Mouse (Mus musculus) cortical plate, adult 2 months (tissue): ENCODE measurements around the gene Fam81a. TPM values are rescaled to one million over a fixed set of nuclear protein-coding genes. Genes with fewer than 3 reads are reported as not detected.

Source experiments
- H3K27ac ChIP-seq: fragments of 200-500 bp; 2 replicates; pipeline ENCODE4 v1.5.1; 2012; ENCODE audit warnings: low read length, control low read depth, inconsistent platforms; ENCODE audit not compliant: insufficient read depth
- H3K4me1 ChIP-seq: fragments of 200-500 bp; 2 replicates; pipeline ENCODE4 v1.6.1; 2011; ENCODE audit warnings: low read length; ENCODE audit not compliant: control insufficient read depth, insufficient read depth
- H3K4me3 ChIP-seq: fragments of 200-500 bp; 2 replicates; pipeline ENCODE4 v1.5.1; 2011; ENCODE audit warnings: mild to moderate bottlenecking, low read length, control low read depth; ENCODE audit not compliant: insufficient read depth
- CTCF ChIP-seq: fragments of 200-500 bp; IDR thresholded peaks from 2 replicates; pipeline ENCODE4 v1.5.1; 2011; ENCODE audit warnings: mild to moderate bottlenecking, control low read depth, low read length; ENCODE audit not compliant: insufficient read depth; ENCODE audit errors: extremely low read depth
- POLR2A ChIP-seq: fragments of 200-500 bp; IDR thresholded peaks from 2 replicates; pipeline ENCODE4 v1.6.1; 2011; ENCODE audit warnings: mild to moderate bottlenecking, low read length, control low read depth; ENCODE audit not compliant: insufficient read depth; ENCODE audit errors: extremely low read depth
- polyA plus RNA-seq: library from polyadenylated mRNA; depleted of rRNA; stranded (reverse); fragments of >200 nt; gene quantifications from 2 replicates; pipeline ENCODE4 v1.2.3, GENCODE M21; 2012

Fam81a gene
- polyA plus RNA-seq, 1 experiment = 135 TPM

DNA sequence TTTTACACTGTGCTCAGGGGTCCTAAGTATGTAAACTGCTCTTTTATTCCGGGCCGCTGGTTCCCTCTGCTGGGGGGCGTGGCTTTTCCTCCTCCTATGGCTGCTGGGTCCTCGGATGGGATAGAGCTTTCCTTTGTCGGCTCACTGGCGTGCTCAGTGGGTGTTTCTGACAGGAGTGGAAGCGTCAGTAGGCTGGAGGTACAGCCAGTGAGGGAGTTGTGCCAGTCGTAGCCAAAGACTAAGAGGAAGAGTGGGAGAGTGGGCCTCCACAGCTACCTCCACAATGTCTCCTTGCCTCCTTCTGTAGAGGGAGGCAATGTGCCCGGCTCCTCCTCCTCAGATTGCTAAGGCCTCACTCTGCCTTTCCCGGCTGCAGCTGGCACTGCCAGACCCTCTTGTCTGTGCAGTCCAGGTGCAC, 30.5 kb downstream of the Fam81a start:
- Histone ChIP-seq H3K4me1 (peaks cover 3% of the 10 kb centered on the region; the same call in 1 of the 2 replicates), H3K4me3 (no peak overlapping the region), H3K27ac (no peak overlapping the region)
- no peak for TF ChIP-seq POLR2A
- no peak for TF ChIP-seq CTCF

DNA sequence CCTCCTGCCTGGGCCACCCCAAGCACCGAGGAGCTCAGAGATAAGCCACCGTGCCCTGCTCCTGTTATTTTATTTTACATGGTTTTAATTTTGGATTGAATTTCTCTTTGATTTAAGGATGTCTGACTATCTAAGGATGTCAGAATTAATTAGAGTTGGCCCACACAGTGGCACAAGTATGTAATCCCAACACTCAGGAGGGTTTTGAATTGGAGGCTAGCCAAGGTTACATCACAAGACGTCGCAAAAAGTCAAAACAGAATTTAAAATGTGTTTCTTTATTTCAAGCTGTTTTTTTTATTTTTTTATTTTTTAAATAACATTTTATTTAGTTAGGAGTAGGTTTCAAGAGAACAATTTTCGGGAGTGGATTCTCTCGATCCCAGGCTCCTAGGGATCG, 31.5 kb downstream of the Fam81a start:
- H3K4me3 ChIP-seq = no peak overlapping the region
- TF ChIP-seq POLR2A (no peak), CTCF (no peak)
- H3K4me1 ChIP-seq = peaks cover 5% of the 10 kb centered on the region; the same call in 1 of the 2 replicates
- H3K27ac ChIP-seq = no peak overlapping the region

DNA sequence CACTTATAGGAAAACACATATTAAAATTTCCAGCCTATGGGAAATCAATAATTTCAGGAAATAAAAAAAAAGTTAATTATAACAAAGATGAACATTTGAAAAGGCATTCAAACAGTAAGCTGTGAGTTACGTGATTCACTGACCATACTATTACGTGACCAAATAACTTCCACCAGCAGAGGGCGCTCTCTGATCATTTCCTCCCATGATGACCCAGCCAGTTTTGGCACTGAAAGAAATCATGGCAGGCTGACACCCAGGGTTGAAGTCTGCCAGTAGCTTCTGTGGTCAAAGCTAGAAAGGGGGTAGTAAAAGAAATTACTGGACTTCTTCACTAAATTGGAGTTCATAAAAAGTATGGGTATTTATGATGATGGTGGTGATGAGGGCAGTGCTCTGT, 33.1 kb downstream of the Fam81a start:
- Histone ChIP-seq H3K27ac (no peak overlapping the region), H3K4me3 (no peak overlapping the region)
- TF ChIP-seq CTCF (peak; percentile 85), POLR2A (no peak)

GRCm38 (mm10) chr9:70108151-70108550, 34.2 kb downstream of the Fam81a start:
- Histone ChIP-seq H3K4me1 (peaks cover 8% of the 10 kb centered on the region; the same call in 1 of the 2 replicates), H3K27ac (no peak overlapping the region), H3K4me3 (no peak overlapping the region)
- TF ChIP-seq POLR2A (no peak), CTCF (no peak)

More for the DNA sequence above, 33.1 kb downstream of the Fam81a start:
- peaks cover 9% of the 10 kb centered on the region; the same call in 1 of the 2 replicates for H3K4me1 ChIP-seq

DNA sequence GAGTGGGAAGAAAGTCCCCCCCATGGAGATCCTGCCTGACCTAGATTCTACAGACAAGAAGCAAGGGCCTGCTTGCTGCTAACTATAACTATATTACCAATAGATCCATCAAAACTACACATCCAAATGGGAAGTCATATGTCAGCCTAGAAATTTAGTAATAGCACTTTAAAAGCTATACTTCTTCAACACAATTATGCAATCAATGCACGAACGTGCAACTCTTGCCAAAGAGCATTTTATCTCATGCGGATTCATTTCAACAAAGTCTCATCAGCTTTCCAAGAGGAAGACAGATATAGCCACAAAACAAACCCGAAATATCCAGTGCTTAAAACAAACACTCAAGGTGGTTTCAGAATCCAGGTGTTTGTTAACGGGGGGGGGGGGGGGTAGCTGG, 36.8 kb downstream of the Fam81a start:
- no peak overlapping the region for H3K4me3 ChIP-seq
- H3K4me1 ChIP-seq = peaks cover 8% of the 10 kb centered on the region; the same call in 1 of the 2 replicates
- no peak overlapping the region for H3K27ac ChIP-seq
- TF ChIP-seq POLR2A (no peak), CTCF (no peak)

GRCm38 (mm10) chr9:70103106-70103505, 39.3 kb downstream of the Fam81a start:
- Histone ChIP-seq H3K27ac (no peak overlapping the region), H3K4me3 (no peak overlapping the region), H3K4me1 (peaks cover 8% of the 10 kb centered on the region; the same call in 1 of the 2 replicates)
- TF ChIP-seq POLR2A (no peak), CTCF (peak; percentile 43)

DNA sequence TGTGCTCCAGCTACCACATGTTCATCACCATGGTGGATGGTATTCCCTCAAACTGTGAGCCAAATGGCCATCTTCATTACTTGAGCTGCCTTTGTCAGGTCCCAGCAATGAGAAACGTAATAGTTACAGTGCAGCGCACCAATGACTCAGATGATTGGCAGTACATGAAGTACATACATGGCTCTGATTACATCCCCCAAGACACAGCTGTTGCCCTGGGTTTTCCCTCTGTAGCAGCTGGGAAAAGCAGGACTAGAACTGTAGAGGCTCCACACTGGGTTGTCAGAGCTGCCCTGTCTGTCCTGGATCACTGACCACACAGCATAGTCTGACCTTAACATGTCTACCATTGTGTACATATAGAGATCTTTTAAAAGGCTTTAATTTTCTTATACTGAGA, 44.8 kb downstream of the Fam81a start:
- Histone ChIP-seq H3K4me3 (no peak overlapping the region), H3K27ac (no peak overlapping the region), H3K4me1 (no peaks in the 10 kb centered on the region)
- TF ChIP-seq POLR2A (no peak), CTCF (no peak)

DNA sequence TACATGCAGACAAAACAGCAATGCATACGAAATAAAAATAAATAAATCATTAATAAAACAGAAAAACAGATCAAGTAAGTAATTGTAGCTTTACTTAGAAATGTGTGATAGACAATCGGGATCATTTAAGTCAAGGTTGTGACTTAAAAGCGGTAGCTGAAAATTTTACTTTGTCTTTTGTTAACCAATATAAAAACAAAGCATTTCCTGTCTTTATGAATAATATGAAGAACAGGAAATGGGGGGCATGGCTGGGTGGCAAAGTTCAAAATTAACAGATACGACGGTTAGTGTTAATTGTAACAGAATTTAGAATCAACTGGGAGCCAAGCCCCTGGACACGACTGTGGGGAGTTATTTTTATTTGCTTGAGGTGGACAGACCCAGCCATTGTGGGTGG, 47.3 kb downstream of the Fam81a start:
- Histone ChIP-seq H3K27ac (no peak overlapping the region), H3K4me1 (no peaks in the 10 kb centered on the region), H3K4me3 (no peak overlapping the region)
- TF ChIP-seq POLR2A (no peak), CTCF (no peak)

DNA sequence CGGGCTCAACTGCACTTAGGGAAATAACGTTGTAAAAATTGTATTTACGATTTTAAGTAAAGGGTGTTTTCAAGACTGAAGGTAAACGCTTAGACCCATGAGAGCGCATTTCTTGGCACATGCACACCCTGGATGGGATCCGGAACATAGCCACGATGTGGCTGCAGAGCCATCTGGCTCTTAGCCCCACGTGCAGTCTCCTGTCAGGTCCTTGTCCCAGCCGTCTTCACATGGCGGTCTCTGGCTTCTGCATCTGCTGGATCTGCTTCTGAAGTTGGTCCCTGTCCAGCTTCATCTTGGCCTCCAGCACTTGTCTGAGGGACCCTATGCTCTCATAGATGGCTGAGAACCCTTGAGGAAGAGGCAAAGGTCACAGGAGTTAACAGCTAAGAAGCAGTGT, 51.8 kb downstream of the Fam81a start:
- TF ChIP-seq CTCF (no peak), POLR2A (no peak)
- peaks cover 5% of the 10 kb centered on the region for H3K4me1 ChIP-seq
- no peak overlapping the region for H3K27ac ChIP-seq
- H3K4me3 ChIP-seq = no peak overlapping the region

- TF ChIP-seq CTCF (no peak), POLR2A (no peak)
- Histone ChIP-seq H3K4me3 (no peak overlapping the region), H3K27ac (no peak overlapping the region), H3K4me1 (peaks cover 5% of the 10 kb centered on the region)
Measured at GRCm38 (mm10) chr9:70088786-70089096, 53.6 kb downstream of the Fam81a start.

- H3K27ac ChIP-seq = no peak overlapping the region
- H3K4me1 ChIP-seq = peaks cover 5% of the 10 kb centered on the region
- TF ChIP-seq CTCF = no peak
- TF ChIP-seq POLR2A = no peak
- no peak overlapping the region for H3K4me3 ChIP-seq
Measured at GRCm38 (mm10) chr9:70088041-70088785, 54.1 kb downstream of the Fam81a start.
